Mouse (Mus musculus) hindbrain, embryonic 11.5 days (tissue): Measurements from ENCODE around the gene Haspin. TPM values are rescaled to one million over a fixed set of nuclear protein-coding genes. Genes with fewer than 3 reads are reported as not detected.

Experiments
- ATAC-seq: fragments of 200-750 bp; cut with Nextera tagmentation; 2 replicates; pipeline ENCODE4 v1.8.0; 2017; ENCODE audit warnings: mild to moderate bottlenecking, moderate TSS enrichment, moderate library complexity; ENCODE audit not compliant: low FRiP score
- DNase-seq: peaks from one replicate; pipeline ENCODE4 v3.0.0-alpha.2; 2015; ENCODE audit warnings: low spot score
- H3K27ac ChIP-seq: fragments of 300-500 bp; sonication (generic); 2 replicates; pipeline ENCODE4 v1.5.1; 2014; ENCODE audit warnings: mild to moderate bottlenecking, low read depth, low read length
- H3K27me3 ChIP-seq: fragments of 300-500 bp; sonication (generic); 2 replicates; pipeline ENCODE4 v1.6.1; 2014; ENCODE audit warnings: mild to moderate bottlenecking, low read length, moderate library complexity, mixed read lengths; ENCODE audit not compliant: control insufficient read depth, insufficient read depth
- H3K36me3 ChIP-seq: fragments of 300-500 bp; sonication (generic); 2 replicates; pipeline ENCODE4 v1.6.1; 2014; ENCODE audit warnings: mild to moderate bottlenecking, low read length, moderate library complexity, mixed read lengths; ENCODE audit not compliant: control insufficient read depth, insufficient read depth
- H3K4me1 ChIP-seq: fragments of 300-500 bp; sonication (generic); replicated peaks from 2 replicates; pipeline ENCODE4 v1.6.1; 2014; ENCODE audit warnings: low read length, mixed read lengths; ENCODE audit not compliant: control insufficient read depth, insufficient read depth
- H3K4me2 ChIP-seq: fragments of 300-500 bp; sonication (generic); replicated peaks from 2 replicates; pipeline ENCODE4 v1.6.1; 2014; ENCODE audit warnings: mild to moderate bottlenecking, low read depth, low read length
- H3K4me3 ChIP-seq: fragments of 300-500 bp; sonication (generic); 2 replicates; pipeline ENCODE4 v1.5.1; 2014; ENCODE audit warnings: low read depth, low read length
- H3K9ac ChIP-seq: fragments of 300-500 bp; sonication (generic); 2 replicates; pipeline ENCODE4 v1.6.1; 2014; ENCODE audit warnings: low read depth, low read length
- H3K9me3 ChIP-seq: fragments of 300-500 bp; sonication (generic); 2 replicates; pipeline ENCODE4 v1.6.1; 2016; ENCODE audit warnings: low read length; ENCODE audit not compliant: control insufficient read depth
- WGBS: fragments of 180-500 bp; shearing (Covaris S2); extraction: QIAGEN DNeasy Blood & Tissue Kit; methylation state at CpG from one replicate; pipeline ENCODE4 v1.1.7; 2014; 5-methylcytosine and 5-hydroxymethylcytosine counted together
- polyA plus RNA-seq: library from polyadenylated mRNA; unstranded; fragments of >200 nt; fragmentation: Nextera tagmentation; extraction: Ambion mirVana; gene quantifications from 2 replicates; pipeline ENCODE4 v1.2.1, GENCODE M21; 2014

Haspin gene
- polyA plus RNA-seq, 1 experiment from 2014 or later = 14.2 TPM

- Histone ChIP-seq H3K27me3 (peaks cover 7% of the 10 kb centered on the region; the same call in 1 of the 2 replicates), H3K4me2 (no peak overlapping the region), H3K4me3 (no peak overlapping the region), H3K9me3 (no peaks in the 10 kb centered on the region), H3K27ac (no peak overlapping the region), H3K9ac (no peak overlapping the region), H3K4me1 (peaks cover under 1% of the 10 kb centered on the region; the same call in 1 of the 2 replicates), H3K36me3 (no peaks in the 10 kb centered on the region)
- no peak for ATAC-seq
- WGBS = 85% methylated on average over 6 of the region's 6 CpGs
- DNase-seq = no peak
These were observed 17.0 kb upstream of the Haspin start for GRCm38 (mm10) chr11:73155071-73155470.

- no peaks in the 10 kb centered on the region for H3K4me1 ChIP-seq
- 79% methylated on average over 9 of the region's 9 CpGs for WGBS
- no peak for ATAC-seq
These were observed 10.1 kb upstream of the Haspin start for GRCm38 (mm10) chr11:73148209-73148608.

GRCm38 (mm10) chr11:73146975-73147365 lies 8.9 kb upstream of the Haspin start:
- DNase-seq = no peak
- H3K27ac ChIP-seq = no peak overlapping the region
- WGBS = 67% methylated on average over 7 of the region's 7 CpGs
- H3K9me3 ChIP-seq = no peaks in the 10 kb centered on the region
- H3K27me3 ChIP-seq = no peaks in the 10 kb centered on the region
- no peak overlapping the region for H3K4me2 ChIP-seq
- ATAC-seq = no peak
- no peak overlapping the region for H3K9ac ChIP-seq
- H3K36me3 ChIP-seq = no peaks in the 10 kb centered on the region
- H3K4me3 ChIP-seq = no peak overlapping the region
- H3K4me1 ChIP-seq = no peaks in the 10 kb centered on the region

More at GRCm38 (mm10) chr11:73148209-73148608, 10.1 kb upstream of the Haspin start:
- no peak for DNase-seq
- Histone ChIP-seq H3K27ac (no peak overlapping the region), H3K9me3 (no peaks in the 10 kb centered on the region), H3K9ac (no peak overlapping the region), H3K4me2 (no peak overlapping the region), H3K4me3 (no peak overlapping the region), H3K27me3 (no peaks in the 10 kb centered on the region), H3K36me3 (no peaks in the 10 kb centered on the region)

GRCm38 (mm10) chr11:73146026-73146974 lies 8.2 kb upstream of the Haspin start:
- H3K27ac ChIP-seq = no peak overlapping the region
- no peaks in the 10 kb centered on the region for H3K36me3 ChIP-seq
- no peak overlapping the region for H3K9ac ChIP-seq
- H3K9me3 ChIP-seq = no peaks in the 10 kb centered on the region
- H3K4me1 ChIP-seq = no peaks in the 10 kb centered on the region
- DNase-seq (no peak), ATAC-seq (no peak)
- 57% methylated on average over 10 of the region's 11 CpGs for WGBS
- H3K27me3 ChIP-seq = no peaks in the 10 kb centered on the region
- no peak overlapping the region for H3K4me3 ChIP-seq
- no peak overlapping the region for H3K4me2 ChIP-seq

GRCm38 (mm10) chr11:73144261-73144681 lies 6.2 kb upstream of the Haspin start:
- no peak overlapping the region for H3K4me2 ChIP-seq
- no peaks in the 10 kb centered on the region for H3K27me3 ChIP-seq
- DNase-seq (no peak), ATAC-seq (no peak)
- H3K9me3 ChIP-seq = no peaks in the 10 kb centered on the region
- no peak overlapping the region for H3K4me3 ChIP-seq
- no peaks in the 10 kb centered on the region for H3K4me1 ChIP-seq
- no peak overlapping the region for H3K27ac ChIP-seq
- no peak overlapping the region for H3K9ac ChIP-seq
- 83% methylated on average over 1 of the region's 1 CpGs for WGBS
- H3K36me3 ChIP-seq = no peaks in the 10 kb centered on the region

GRCm38 (mm10) chr11:73137116-73137515 lies 978 bp downstream of the Haspin start:
- H3K4me1 ChIP-seq = no peaks in the 10 kb centered on the region; the same call in 1 of the 2 replicates
- H3K27me3 ChIP-seq = no peaks in the 10 kb centered on the region
- DNase-seq = no peak
- peak overlapping the region; percentile 86 for H3K4me3 ChIP-seq
- no peaks in the 10 kb centered on the region; the same call in 1 of the 2 replicates for H3K9me3 ChIP-seq
- H3K9ac ChIP-seq = peak overlapping the region; percentile 76
- no peak for ATAC-seq
- H3K27ac ChIP-seq = no peak overlapping the region
- peaks cover 4% of the 10 kb centered on the region; the same call in 1 of the 2 replicates for H3K36me3 ChIP-seq
- H3K4me2 ChIP-seq = peak overlapping the region; percentile 77
- WGBS = 49% methylated on average over 11 of the region's 11 CpGs

- H3K4me1 ChIP-seq = no peaks in the 10 kb centered on the region; the same call in 1 of the 2 replicates
- no peak overlapping the region; the same call in 1 of the 2 replicates for H3K4me3 ChIP-seq
- peak overlapping the region; percentile 77 for H3K4me2 ChIP-seq
- DNase-seq (no peak), ATAC-seq (no peak)
- peaks cover 4% of the 10 kb centered on the region; the same call in 1 of the 2 replicates for H3K36me3 ChIP-seq
- no peak overlapping the region for H3K9ac ChIP-seq
- H3K9me3 ChIP-seq = no peaks in the 10 kb centered on the region; the same call in 1 of the 2 replicates
- WGBS = 92% methylated on average over 6 of the region's 6 CpGs
- no peaks in the 10 kb centered on the region for H3K27me3 ChIP-seq
- no peak overlapping the region for H3K27ac ChIP-seq
These were observed 1.5 kb downstream of the Haspin start for GRCm38 (mm10) chr11:73136587-73136986.

GRCm38 (mm10) chr11:73134222-73134621 lies 3.9 kb downstream of the Haspin start:
- no peak for ATAC-seq

More at GRCm38 (mm10) chr11:73134222-73134621, 3.9 kb downstream of the Haspin start:
- Histone ChIP-seq H3K9ac (no peak overlapping the region), H3K9me3 (no peaks in the 10 kb centered on the region; the same call in 1 of the 2 replicates), H3K4me1 (no peaks in the 10 kb centered on the region; the same call in 1 of the 2 replicates), H3K4me3 (no peak overlapping the region), H3K36me3 (peaks cover 4% of the 10 kb centered on the region; the same call in 1 of the 2 replicates), H3K27me3 (no peaks in the 10 kb centered on the region), H3K27ac (no peak overlapping the region), H3K4me2 (no peak overlapping the region)
- 93% methylated on average over 5 of the region's 5 CpGs for WGBS
- DNase-seq = no peak
